Comparison of ENCODE assay signal across 18 mouse cellular contexts in the genomic region with DNA sequence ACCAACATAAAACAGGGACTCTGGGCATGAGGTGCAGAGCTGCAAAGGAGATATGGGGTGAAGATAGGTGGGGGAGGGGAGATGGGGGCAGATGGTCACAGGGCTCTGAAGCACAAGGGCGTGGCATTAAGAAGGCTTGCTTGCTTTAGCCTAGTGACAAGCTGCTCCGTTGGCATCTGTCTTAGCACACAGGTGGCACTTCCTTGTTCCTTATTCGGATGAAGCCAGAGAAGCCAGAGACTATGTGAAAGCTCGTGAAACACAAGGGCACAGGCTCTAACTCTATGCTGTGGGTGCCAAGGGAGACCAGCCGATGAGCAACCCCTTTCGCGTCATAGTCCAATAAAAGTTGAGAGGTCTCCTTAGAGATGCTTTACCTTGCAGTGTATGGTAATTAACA.
DNase-seq lines count a peak whose midpoint lies in the region; ATAC-seq and TF ChIP-seq lines count a peak whose summit lies in the region.
"Had no signal": no experiment of that assay in that cellular context is flagged by ENCODE, and none has a peak within 500 bp of the region (broad histone marks: within the 10 kb centered on the region; RNA-seq: fewer than 3 reads in every experiment).

No protein-coding gene starts in this region.

- no peak overlapping the region for H3K9ac ChIP-seq in limb, embryonic 12.5 days (replicated peaks)
- H3K9ac ChIP-seq in ES-Bruce4 (ENCODE audit: low read depth, poor library complexity, severe bottlenecking) = no peak overlapping the region
- no peak overlapping the region for H3K9ac ChIP-seq in stomach, postnatal 0 days (ENCODE audit: low read length)
- H3K9ac ChIP-seq: forebrain, embryonic 13.5 days; heart, embryonic 15.5 days; hindbrain, embryonic 13.5 days had no signal

- H3K4me3 ChIP-seq in limb, embryonic 12.5 days (replicated peaks) = no peak overlapping the region
- no peak overlapping the region for H3K4me3 ChIP-seq in limb, embryonic 10.5 days
- H3K4me3 ChIP-seq in ES-Bruce4 (ENCODE audit: low read depth, low read length) = no peak overlapping the region
- no peak overlapping the region for H3K4me3 ChIP-seq in stomach, postnatal 0 days (ENCODE audit: low read depth, low read length)
- H3K4me3 ChIP-seq: forebrain, embryonic 13.5 days; heart, embryonic 10.5 days; heart, embryonic 15.5 days; hindbrain, embryonic 13.5 days had no signal

- H3K9me3 ChIP-seq in limb, embryonic 12.5 days = no peaks in the 10 kb centered on the region
- H3K9me3 ChIP-seq in limb, embryonic 10.5 days (replicated peaks) = no peaks in the 10 kb centered on the region
- H3K9me3 ChIP-seq in ES-Bruce4 (replicated peaks; ENCODE audit: control insufficient read depth, insufficient read depth, low read length, poor library complexity, severe bottlenecking) = no peaks in the 10 kb centered on the region
- no peaks in the 10 kb centered on the region for H3K9me3 ChIP-seq in stomach, postnatal 0 days (ENCODE audit: control insufficient read depth, low read length)
- H3K9me3 ChIP-seq: forebrain, embryonic 13.5 days; heart, embryonic 10.5 days; heart, embryonic 15.5 days; hindbrain, embryonic 13.5 days had no signal

- no peak overlapping the region for H3K27ac ChIP-seq in limb, embryonic 12.5 days
- H3K27ac ChIP-seq in limb, embryonic 10.5 days = no peak overlapping the region
- no peak overlapping the region for H3K27ac ChIP-seq in ES-Bruce4 (ENCODE audit: insufficient read depth, low read length)
- H3K27ac ChIP-seq in stomach, postnatal 0 days (replicated peaks) = peak overlapping the region; percentile 61; the same call in 1 of the 2 replicates
- H3K27ac ChIP-seq: forebrain, embryonic 13.5 days; heart, embryonic 10.5 days; heart, embryonic 15.5 days; hindbrain, embryonic 13.5 days had no signal

- TF ChIP-seq POLR2A in ES-Bruce4 (IDR thresholded peaks at IDR 0.05; ENCODE audit: insufficient read depth, low read length) = no peak

- H3K27me3 ChIP-seq in limb, embryonic 12.5 days = no peaks in the 10 kb centered on the region
- H3K27me3 ChIP-seq in limb, embryonic 10.5 days (ENCODE audit: low read depth, poor library complexity, severe bottlenecking) = no peaks in the 10 kb centered on the region
- H3K27me3 ChIP-seq in ES-Bruce4 (ENCODE audit: control insufficient read depth, insufficient read depth, low read length, poor library complexity, severe bottlenecking) = no peaks in the 10 kb centered on the region
- no peaks in the 10 kb centered on the region for H3K27me3 ChIP-seq in stomach, postnatal 0 days (ENCODE audit: control insufficient read depth, insufficient read depth, low read length)
- H3K27me3 ChIP-seq: forebrain, embryonic 13.5 days; heart, embryonic 15.5 days; hindbrain, embryonic 13.5 days had no signal

- no peak for TF ChIP-seq CTCF in ES-Bruce4 (IDR thresholded peaks at IDR 0.05; ENCODE audit: low read depth, low read length)
- no peak for TF ChIP-seq CTCF in stomach, postnatal 0 days (IDR thresholded peaks at IDR 0.05; ENCODE audit: low read depth)

- DNase-seq in limb, embryonic 10.5 days (ENCODE audit: low spot score) = no peak
- peak; percentile 21 for DNase-seq in large intestine, adult 2 months (ENCODE audit: low read depth, low spot score)
- DNase-seq in stomach, postnatal 0 days (ENCODE audit: low spot score) = peak; percentile 31
- no peak for DNase-seq in urinary bladder, postnatal 14 days (ENCODE audit: low spot score)
- no peak for DNase-seq in thymus, postnatal 0 days (ENCODE audit: low spot score)
- DNase-seq: adrenal gland, postnatal 25 days; cerebellum, adult 18-20 months; cerebellum, adult 9-11 months; cerebellum, postnatal 36 days; gastrocnemius, postnatal 36 days; heart, adult 11 months; heart, postnatal 14 days had no signal

- H3K36me3 ChIP-seq in limb, embryonic 12.5 days = no peaks in the 10 kb centered on the region
- H3K36me3 ChIP-seq in limb, embryonic 10.5 days = no peaks in the 10 kb centered on the region
- no peaks in the 10 kb centered on the region for H3K36me3 ChIP-seq in ES-Bruce4 (ENCODE audit: control insufficient read depth, insufficient read depth, low read length, poor library complexity, severe bottlenecking)
- H3K36me3 ChIP-seq in stomach, postnatal 0 days (ENCODE audit: control insufficient read depth, insufficient read depth, low read length) = no peaks in the 10 kb centered on the region
- H3K36me3 ChIP-seq: heart, embryonic 10.5 days; heart, embryonic 15.5 days; hindbrain, embryonic 13.5 days had no signal

- 0 out of 2 replicates have a peak, but pooled peaks have one; percentile 17 for ATAC-seq in limb, embryonic 12.5 days (ENCODE audit: insufficient number of reproducible peaks, insufficient read depth, low FRiP score, low TSS enrichment, low read depth)
- peak; percentile 78 for ATAC-seq in stomach, postnatal 0 days (ENCODE audit: low FRiP score, low TSS enrichment)
- ATAC-seq: forebrain, embryonic 13.5 days had no signal

- 70% methylated on average over 7 of the region's 7 CpGs for WGBS in limb, embryonic 12.5 days
- WGBS in limb, embryonic 10.5 days = 71% methylated on average over 7 of the region's 7 CpGs
- WGBS in large intestine, adult 2 months = 34% methylated on average over 7 of the region's 7 CpGs
- WGBS in stomach, postnatal 0 days = 56% methylated on average over 7 of the region's 7 CpGs

- no peak overlapping the region for H3K4me2 ChIP-seq in limb, embryonic 12.5 days
- H3K4me2 ChIP-seq in stomach, postnatal 0 days (replicated peaks; ENCODE audit: low read depth) = no peak overlapping the region
- H3K4me2 ChIP-seq: forebrain, embryonic 13.5 days; heart, embryonic 15.5 days; hindbrain, embryonic 13.5 days had no signal

- TF ChIP-seq EP300 in ES-Bruce4 (IDR thresholded peaks at IDR 0.05; ENCODE audit: insufficient read depth, low read depth, low read length) = peak; percentile 70; the same call in 1 of the 2 replicates
- no peak for TF ChIP-seq EP300 in stomach, postnatal 0 days (optimal IDR thresholded peaks at IDR 0.05)

- H3K4me1 ChIP-seq in limb, embryonic 12.5 days (replicated peaks) = no peaks in the 10 kb centered on the region
- H3K4me1 ChIP-seq in limb, embryonic 10.5 days = no peaks in the 10 kb centered on the region
- H3K4me1 ChIP-seq in ES-Bruce4 (ENCODE audit: control insufficient read depth, insufficient read depth, low read length) = peaks cover 16% of the 10 kb centered on the region
- no peaks in the 10 kb centered on the region for H3K4me1 ChIP-seq in stomach, postnatal 0 days (replicated peaks; ENCODE audit: control insufficient read depth, insufficient read depth)
- H3K4me1 ChIP-seq: forebrain, embryonic 13.5 days; heart, embryonic 15.5 days; hindbrain, embryonic 13.5 days had no signal

Comparison
In these comparisons a context has a peak if more than half of its experiments do, and no peak if none do; other contexts are left out.
1. DNase-seq: peak in large intestine, adult 2 months (single experiment) and stomach, postnatal 0 days (single experiment); none in limb, embryonic 10.5 days (single experiment), urinary bladder, postnatal 14 days (single experiment) and thymus, postnatal 0 days (single experiment).